Mouse (Mus musculus) urinary bladder, postnatal 25 days (tissue): ENCODE results near the gene Pcp4.
A peak's percentile ranks its signal among the peaks of the same experiment; 100 is the strongest.
"Not testable (repeated sequence)": the region's sequence is repeated elsewhere in the genome, so short reads cannot be mapped to it uniquely, and the experiment has no call there.

Source experiments
- DNase-seq: peaks from one replicate; pipeline ENCODE4 v3.0.0; 2022; ENCODE audit warnings: low spot score

Pcp4 gene

GRCm38 (mm10) chr16:96467445-96467844 is at the start of gene Pcp4:
Gene Pcp4, plus strand, starts transcription at chr16:96467606.
- DNase-seq: peak; percentile 70

GRCm38 (mm10) chr16:96425044-96425443 is 42.4 kb upstream of the Pcp4 start:
- DNase-seq: no peak

GRCm38 (mm10) chr16:96426671-96427070 is 40.7 kb upstream of the Pcp4 start:
- DNase-seq: no peak

- no peak for DNase-seq
These were observed 38.4 kb upstream of the Pcp4 start for GRCm38 (mm10) chr16:96429046-96429445.

GRCm38 (mm10) chr16:96433266-96433665 is 34.1 kb upstream of the Pcp4 start:
- DNase-seq: no peak

GRCm38 (mm10) chr16:96434024-96434785 is 33.2 kb upstream of the Pcp4 start:
- DNase-seq: no peak

- DNase-seq: no peak
These were observed 28.5 kb upstream of the Pcp4 start for GRCm38 (mm10) chr16:96438946-96439345.

GRCm38 (mm10) chr16:96439682-96440081 is 27.7 kb upstream of the Pcp4 start:
- no peak for DNase-seq

GRCm38 (mm10) chr16:96440871-96441270 is 26.5 kb upstream of the Pcp4 start:
- no peak for DNase-seq

GRCm38 (mm10) chr16:96441826-96442225 is 25.6 kb upstream of the Pcp4 start:
- DNase-seq: no peak

GRCm38 (mm10) chr16:96443468-96443867 is 23.9 kb upstream of the Pcp4 start, which contains the start of gene Itgb2l:
Gene Itgb2l, minus strand, starts transcription at chr16:96443619.
- DNase-seq: no peak

GRCm38 (mm10) chr16:96450871-96451270 is 16.5 kb upstream of the Pcp4 start:
- not testable (repeated sequence) for DNase-seq

GRCm38 (mm10) chr16:96454086-96454485 is 13.3 kb upstream of the Pcp4 start:
- no peak for DNase-seq

GRCm38 (mm10) chr16:96457612-96458011 is 9.8 kb upstream of the Pcp4 start:
- DNase-seq: no peak

GRCm38 (mm10) chr16:96459356-96459755 is 8.1 kb upstream of the Pcp4 start:
- DNase-seq: no peak

- no peak for DNase-seq
These were observed 6.6 kb upstream of the Pcp4 start for GRCm38 (mm10) chr16:96460788-96461187.

GRCm38 (mm10) chr16:96468011-96468410 is 605 bp downstream of the Pcp4 start:
- no peak for DNase-seq

GRCm38 (mm10) chr16:96468698-96469097 is 1.3 kb downstream of the Pcp4 start:
- no peak for DNase-seq

GRCm38 (mm10) chr16:96469640-96470039 is 2.2 kb downstream of the Pcp4 start:
- DNase-seq: peak; percentile 11

GRCm38 (mm10) chr16:96472361-96472760 is 5.0 kb downstream of the Pcp4 start:
- DNase-seq: no peak

- DNase-seq: no peak
These were observed 5.4 kb downstream of the Pcp4 start for GRCm38 (mm10) chr16:96472816-96473215.

GRCm38 (mm10) chr16:96474185-96474584 is 6.8 kb downstream of the Pcp4 start:
- no peak for DNase-seq

- no peak for DNase-seq
These were observed 14.4 kb downstream of the Pcp4 start for GRCm38 (mm10) chr16:96481791-96482190.
